Mouse (Mus musculus) testis, adult 2 months (tissue): Measurements from ENCODE around the gene Adamtsl1. TPM values are rescaled to one million over a fixed set of nuclear protein-coding genes. Genes with fewer than 3 reads are reported as not detected.

ENCODE experiments used
- H3K27ac ChIP-seq: fragments of 200-500 bp; 2 replicates; pipeline ENCODE4 v1.5.1; 2012; ENCODE audit warnings: low read depth, low read length; ENCODE audit not compliant: control insufficient read depth, insufficient read depth
- H3K27me3 ChIP-seq: fragments of 200-500 bp; 2 replicates; pipeline ENCODE4 v1.6.1; 2012; ENCODE audit warnings: mild to moderate bottlenecking, low read length, moderate library complexity; ENCODE audit not compliant: control insufficient read depth, insufficient read depth
- H3K36me3 ChIP-seq: fragments of 200-500 bp; 2 replicates; pipeline ENCODE4 v1.6.1; 2012; ENCODE audit warnings: mild to moderate bottlenecking, low read length; ENCODE audit not compliant: control insufficient read depth, insufficient read depth
- H3K4me1 ChIP-seq: fragments of 200-500 bp; 2 replicates; pipeline ENCODE4 v1.6.1; 2012; ENCODE audit warnings: low read length; ENCODE audit not compliant: control insufficient read depth, insufficient read depth
- H3K4me3 ChIP-seq: fragments of 200-500 bp; 2 replicates; pipeline ENCODE4 v1.5.1; 2012; ENCODE audit warnings: low read depth, mild to moderate bottlenecking, low read length, moderate library complexity, mixed read lengths; ENCODE audit not compliant: control insufficient read depth
- CTCF ChIP-seq: fragments of 200-500 bp; IDR thresholded peaks from 2 replicates; pipeline ENCODE4 v1.5.1; 2012; ENCODE audit warnings: low read depth, mild to moderate bottlenecking, inconsistent platforms, low read length, moderate library complexity; ENCODE audit not compliant: control insufficient read depth, insufficient read depth, insufficient replicate concordance
- POLR2A ChIP-seq: fragments of 200-500 bp; IDR thresholded peaks from 2 replicates; pipeline ENCODE4 v1.6.1; 2012; ENCODE audit warnings: low read depth, mild to moderate bottlenecking, inconsistent platforms, low read length, moderate library complexity; ENCODE audit not compliant: control insufficient read depth
- polyA plus RNA-seq: library from polyadenylated mRNA; depleted of rRNA; stranded (reverse); fragments of >200 nt; gene quantifications from 2 replicates; pipeline ENCODE4 v1.2.3, GENCODE M21; 2012

Gene Adamtsl1
- polyA plus RNA-seq, 1 experiment: 5.2 TPM

DNA sequence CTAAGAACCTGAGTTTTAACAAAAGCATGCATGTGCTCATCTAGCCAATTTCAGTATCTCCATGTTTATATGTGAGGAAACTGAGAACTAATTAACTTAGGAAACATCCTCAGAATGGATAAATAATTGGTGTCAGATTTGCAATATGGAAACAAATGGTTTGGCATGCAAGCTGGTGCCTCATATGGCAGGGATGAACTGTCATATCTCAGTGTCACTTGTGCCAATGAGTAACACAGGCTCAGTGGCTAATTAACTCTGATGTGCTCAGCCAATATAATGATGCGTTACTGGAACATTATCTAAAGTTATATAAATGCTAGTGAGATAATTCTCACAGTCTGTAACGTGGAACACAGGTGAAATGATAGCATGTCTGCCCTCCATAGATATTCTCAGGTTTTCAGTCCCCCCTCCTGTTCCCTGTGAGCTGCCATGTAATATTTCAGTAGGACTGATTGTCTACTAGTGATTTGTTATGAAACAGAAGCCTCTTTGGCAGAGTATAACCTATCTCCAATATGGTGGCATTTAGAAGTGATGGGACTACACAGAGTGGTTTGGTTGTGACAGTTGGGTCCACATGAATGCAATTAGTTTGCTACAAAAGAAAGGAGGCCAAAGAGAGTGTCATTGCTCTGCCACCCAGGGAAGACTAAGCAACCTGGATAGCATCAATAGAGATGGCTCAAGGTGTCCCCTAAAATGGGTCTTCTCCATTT lies 376.1 kb downstream of the Adamtsl1 start:
- Histone ChIP-seq H3K27ac (no peak overlapping the region), H3K4me1 (no peaks in the 10 kb centered on the region), H3K27me3 (no peaks in the 10 kb centered on the region), H3K36me3 (no peaks in the 10 kb centered on the region), H3K4me3 (no peak overlapping the region)
- no peak for TF ChIP-seq CTCF

DNA sequence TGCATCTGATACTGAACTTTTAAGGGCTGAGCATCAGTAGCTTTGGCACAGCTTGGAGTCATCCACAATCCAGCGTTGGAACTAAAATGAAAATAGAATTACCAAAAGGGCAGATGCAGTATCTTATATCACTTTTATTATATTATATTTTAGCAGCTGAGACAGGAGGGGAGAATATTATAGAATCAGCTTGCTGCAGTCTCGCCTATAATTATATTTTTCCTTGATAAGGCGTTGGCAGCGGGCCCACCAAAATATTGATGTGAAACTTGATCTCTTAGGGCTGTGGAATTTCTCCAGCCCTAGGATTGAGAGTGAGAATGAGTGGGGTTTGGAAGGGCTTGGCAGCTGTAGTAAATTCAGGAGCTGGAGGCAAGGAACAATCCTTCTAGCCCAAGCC lies 387.3 kb downstream of the Adamtsl1 start:
- Histone ChIP-seq H3K27me3 (no peaks in the 10 kb centered on the region), H3K27ac (no peak overlapping the region), H3K4me1 (no peaks in the 10 kb centered on the region), H3K4me3 (no peak overlapping the region), H3K36me3 (no peaks in the 10 kb centered on the region)
- no peak for TF ChIP-seq POLR2A
- TF ChIP-seq CTCF: no peak

DNA sequence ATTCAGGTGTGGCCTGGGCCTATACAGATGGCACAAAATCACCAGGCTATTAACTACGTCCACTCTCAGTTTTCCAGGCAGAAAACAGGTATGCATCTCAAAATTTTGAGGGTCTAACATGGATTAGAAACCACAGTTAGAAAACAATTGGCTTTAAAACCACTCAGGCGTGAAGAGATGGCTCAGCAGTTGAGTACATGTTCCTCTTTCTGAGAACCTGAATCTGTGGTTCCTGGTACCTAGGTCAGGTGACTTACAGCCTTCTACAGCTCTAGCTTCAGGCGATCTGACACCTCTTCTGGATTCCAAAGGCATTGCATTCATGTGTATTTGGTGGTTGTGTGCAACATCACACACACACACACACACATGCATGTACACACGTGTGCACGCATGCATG lies 390.2 kb downstream of the Adamtsl1 start:
- no peak overlapping the region for H3K27ac ChIP-seq
- no peaks in the 10 kb centered on the region for H3K27me3 ChIP-seq
- TF ChIP-seq POLR2A (no peak), CTCF (no peak)
- no peak overlapping the region for H3K4me3 ChIP-seq
- H3K4me1 ChIP-seq: no peaks in the 10 kb centered on the region
- no peaks in the 10 kb centered on the region for H3K36me3 ChIP-seq

- no peaks in the 10 kb centered on the region for H3K4me1 ChIP-seq
- no peak overlapping the region for H3K27ac ChIP-seq
- H3K36me3 ChIP-seq: no peaks in the 10 kb centered on the region
- H3K4me3 ChIP-seq: no peak overlapping the region
- TF ChIP-seq POLR2A (no peak), CTCF (no peak)
- no peaks in the 10 kb centered on the region for H3K27me3 ChIP-seq
These were observed 402.1 kb downstream of the Adamtsl1 start for GRCm38 (mm10) chr4:85916034-85916433.

DNA sequence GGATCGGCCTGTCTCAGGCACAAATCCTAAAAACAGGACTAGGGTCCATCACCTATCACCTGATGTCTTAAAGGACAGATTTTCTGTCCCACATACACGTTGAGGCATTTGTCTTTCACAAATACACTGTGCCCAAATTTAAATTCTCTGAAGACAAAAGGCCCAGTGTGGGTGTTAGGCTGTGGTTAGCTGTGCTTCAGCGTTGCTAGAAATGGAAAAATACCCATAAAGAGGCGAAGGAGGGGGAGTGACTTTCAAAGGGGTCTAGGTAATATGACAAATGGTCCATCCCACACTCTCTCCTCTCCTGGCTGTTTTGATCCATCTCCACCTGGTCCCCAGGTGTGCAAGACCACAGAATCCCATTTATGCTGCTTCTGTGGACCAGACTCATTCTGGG lies 404.4 kb downstream of the Adamtsl1 start:
- Histone ChIP-seq H3K27me3 (no peaks in the 10 kb centered on the region), H3K4me3 (no peak overlapping the region), H3K36me3 (no peaks in the 10 kb centered on the region), H3K4me1 (no peaks in the 10 kb centered on the region), H3K27ac (no peak overlapping the region)
- TF ChIP-seq CTCF (no peak), POLR2A (no peak)

- H3K4me3 ChIP-seq: no peak overlapping the region
- no peak overlapping the region for H3K27ac ChIP-seq
- no peaks in the 10 kb centered on the region for H3K4me1 ChIP-seq
- no peak for TF ChIP-seq POLR2A
- no peak for TF ChIP-seq CTCF
- H3K27me3 ChIP-seq: no peaks in the 10 kb centered on the region
- no peaks in the 10 kb centered on the region for H3K36me3 ChIP-seq
These were observed 406.5 kb downstream of the Adamtsl1 start for GRCm38 (mm10) chr4:85920474-85920873.

- TF ChIP-seq CTCF (no peak), POLR2A (no peak)
- Histone ChIP-seq H3K4me3 (no peak overlapping the region), H3K27me3 (no peaks in the 10 kb centered on the region), H3K36me3 (no peaks in the 10 kb centered on the region), H3K4me1 (no peaks in the 10 kb centered on the region), H3K27ac (no peak overlapping the region)
These were observed 408.8 kb downstream of the Adamtsl1 start for GRCm38 (mm10) chr4:85922741-85923140.
